Mouse (Mus musculus): ENCODE measurements around the gene Ercc2.

DNA sequence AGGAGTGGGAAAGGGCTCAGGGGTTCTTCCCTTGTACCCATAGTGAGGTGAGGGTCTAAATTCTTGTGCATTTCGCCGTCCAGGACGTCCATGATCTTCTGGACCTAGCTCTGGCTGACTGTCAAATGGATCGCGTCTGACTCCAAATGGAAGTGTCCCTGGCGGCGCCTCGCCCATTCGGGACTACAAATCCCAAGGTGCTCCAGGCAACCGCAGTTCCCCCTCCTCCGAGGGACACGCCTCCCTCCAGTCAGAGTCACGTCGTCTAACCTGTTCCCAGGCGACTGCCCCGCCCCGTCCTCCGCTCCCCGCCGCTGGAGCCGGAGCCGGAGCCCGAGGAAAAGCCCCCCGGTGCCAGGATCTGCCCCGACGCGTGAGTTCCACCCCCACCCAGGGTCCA lies 20.9 kb upstream of the Ercc2 start:
- TF ChIP-seq CTCF (IDR thresholded peaks at IDR 0.05 in 2 of 3, conservative IDR thresholded peaks at IDR 0.05 in 1 of 3; ENCODE audit: control insufficient read depth in 1 of 3, insufficient read depth in 1 of 3, low read depth in 2 of 3, low read length in 3 of 3, poor library complexity in 1 of 3, severe bottlenecking in 1 of 3) (no peak), ZNF384 (IDR thresholded peaks at IDR 0.05; ENCODE audit: low read depth, low read length) (no peak), TAL1 (IDR thresholded peaks at IDR 0.05; ENCODE audit: low read length) (no peak)

Data from MEL (cell line).